Mouse (Mus musculus) thymus, adult 2 months (tissue): ENCODE data around the gene Zfp292.

Experiments
- CTCF ChIP-seq: fragments of 200-500 bp; IDR thresholded peaks from 2 replicates; pipeline ENCODE4 v1.5.1; 2012; ENCODE audit warnings: mild to moderate bottlenecking, control low read depth, low read length, moderate library complexity, borderline replicate concordance; ENCODE audit not compliant: control insufficient read depth, poor library complexity, insufficient read depth; ENCODE audit errors: extremely low read depth
- POLR2A ChIP-seq: fragments of 200-500 bp; IDR thresholded peaks from 2 replicates; pipeline ENCODE4 v1.6.1; 2012; ENCODE audit warnings: mild to moderate bottlenecking, low read length, control low read depth, moderate library complexity; ENCODE audit not compliant: control insufficient read depth, poor library complexity, insufficient read depth; ENCODE audit errors: extremely low read depth

DNA sequence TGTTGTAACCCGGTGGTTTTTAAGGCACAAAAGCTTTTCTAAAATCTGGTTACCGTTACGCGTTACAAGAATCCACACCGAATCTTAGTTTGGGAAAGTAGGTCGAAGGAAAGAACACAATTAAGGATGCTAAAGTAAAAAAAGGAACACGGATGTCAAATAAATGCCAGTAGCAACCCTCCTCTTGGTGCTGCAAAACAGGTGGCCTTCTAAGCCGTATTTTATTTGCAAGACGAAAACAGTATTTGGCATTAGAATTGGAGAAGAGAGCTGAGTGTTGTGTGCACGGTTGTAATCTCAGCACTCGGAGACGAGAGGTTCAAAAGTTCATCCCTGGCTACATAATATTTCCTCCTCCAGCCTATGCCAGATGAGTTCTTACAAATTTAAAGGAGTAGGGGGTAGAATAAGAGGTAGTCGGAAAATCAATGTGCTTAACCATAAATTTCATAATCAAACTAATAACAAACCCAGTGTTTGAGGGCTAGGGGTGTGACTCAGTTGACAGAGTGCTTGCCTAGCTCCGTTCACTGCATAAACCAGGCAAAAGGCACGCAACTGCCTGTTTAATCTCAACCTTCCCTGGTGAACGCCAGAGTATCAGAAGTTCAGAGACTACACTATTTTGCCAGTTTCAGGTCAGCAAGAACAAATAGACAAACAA, 738 bp upstream of the Zfp292 start:
- TF ChIP-seq POLR2A (no peak), CTCF (no peak)
